10 mouse cellular contexts compared by ENCODE assay signal in genomic region chr7:113241901-113242661, GRCm38 (mm10). TPM values are rescaled to one million over a fixed set of nuclear protein-coding genes. Genes with fewer than 3 reads are reported as not detected.
DNase-seq lines count a peak whose midpoint lies in the region; ATAC-seq lines count a peak whose summit lies in the region.
"Had no signal": no experiment of that assay in that cellular context is flagged by ENCODE, and none has a peak within 500 bp of the region (broad histone marks: within the 10 kb centered on the region; RNA-seq: fewer than 3 reads in every experiment).

No protein-coding gene starts in this region.

- H3K9me3 ChIP-seq in heart, embryonic 14.5 days (ENCODE audit: control insufficient read depth, low read length) = no peaks in the 10 kb centered on the region
- H3K9me3 ChIP-seq in lung, embryonic 16.5 days (ENCODE audit: control insufficient read depth, low read length) = no peaks in the 10 kb centered on the region
- H3K9me3 ChIP-seq: embryonic facial prominence, embryonic 13.5 days; midbrain, embryonic 12.5 days had no signal

- peak overlapping the region; percentile 28 to 68 for H3K27ac ChIP-seq in heart, embryonic 14.5 days (replicated peaks in 1 of 2; ENCODE audit: control insufficient read depth in 1 of 2, insufficient read depth in 1 of 2, low read depth in 2 of 2, low read length in 2 of 2)
- peak overlapping the region; percentile 60 for H3K27ac ChIP-seq in lung, embryonic 16.5 days (ENCODE audit: low read length)
- H3K27ac ChIP-seq: embryonic facial prominence, embryonic 13.5 days; midbrain, embryonic 12.5 days had no signal

- no peaks in the 10 kb centered on the region for H3K27me3 ChIP-seq in heart, embryonic 14.5 days (ENCODE audit: control insufficient read depth, insufficient read depth, low read length)
- no peaks in the 10 kb centered on the region for H3K27me3 ChIP-seq in lung, embryonic 16.5 days (ENCODE audit: control insufficient read depth, insufficient read depth, low read depth, low read length)
- H3K27me3 ChIP-seq: embryonic facial prominence, embryonic 13.5 days; midbrain, embryonic 12.5 days had no signal

- no peak overlapping the region for H3K9ac ChIP-seq in heart, embryonic 14.5 days (ENCODE audit: low read length)
- no peak overlapping the region for H3K9ac ChIP-seq in lung, embryonic 16.5 days (ENCODE audit: low read length)
- H3K9ac ChIP-seq: embryonic facial prominence, embryonic 13.5 days; midbrain, embryonic 12.5 days had no signal

- peak; percentile 67 for DNase-seq in adrenal gland, postnatal 10 days
- no peak for DNase-seq in adrenal gland, postnatal 4 days (ENCODE audit: low spot score in 2 of 2)
- DNase-seq in spleen, postnatal 36 days (ENCODE audit: low spot score in 2 of 2) = peak; percentile 14 to 20
- no peak for DNase-seq in spleen, postnatal 4 days (ENCODE audit: low spot score in 2 of 2)
- DNase-seq in layer of hippocampus, postnatal 10 days (ENCODE audit: low spot score in 2 of 2) = no peak
- DNase-seq in T-cell, adult 2 months (ENCODE audit: low spot score) = no peak

- H3K4me2 ChIP-seq in heart, embryonic 14.5 days (ENCODE audit: low read length) = no peak overlapping the region
- H3K4me2 ChIP-seq in lung, embryonic 16.5 days (ENCODE audit: low read depth, low read length) = no peak overlapping the region
- H3K4me2 ChIP-seq: embryonic facial prominence, embryonic 13.5 days; midbrain, embryonic 12.5 days had no signal

- no peak overlapping the region for H3K4me3 ChIP-seq in heart, embryonic 14.5 days (ENCODE audit: control insufficient read depth in 1 of 2, insufficient read depth in 1 of 2, low read depth in 1 of 2, low read length in 2 of 2)
- H3K4me3 ChIP-seq in lung, embryonic 16.5 days (ENCODE audit: low read length) = no peak overlapping the region
- H3K4me3 ChIP-seq: embryonic facial prominence, embryonic 13.5 days; midbrain, embryonic 12.5 days had no signal

- no peaks in the 10 kb centered on the region for H3K36me3 ChIP-seq in heart, embryonic 14.5 days (ENCODE audit: control insufficient read depth, insufficient read depth, low read length)
- H3K36me3 ChIP-seq in lung, embryonic 16.5 days (ENCODE audit: control insufficient read depth, insufficient read depth, low read length) = no peaks in the 10 kb centered on the region
- H3K36me3 ChIP-seq: embryonic facial prominence, embryonic 13.5 days; midbrain, embryonic 12.5 days had no signal

- 66% methylated on average over 12 of the region's 12 CpGs for WGBS in heart, embryonic 14.5 days
- WGBS in lung, embryonic 16.5 days = 53% methylated on average over 12 of the region's 12 CpGs

- peaks cover 34 to 41% of the 10 kb centered on the region in 2 experiments for H3K4me1 ChIP-seq in heart, embryonic 14.5 days (ENCODE audit: control insufficient read depth in 2 of 2, insufficient read depth in 2 of 2, low read length in 2 of 2)
- peaks cover 36% of the 10 kb centered on the region for H3K4me1 ChIP-seq in lung, embryonic 16.5 days (replicated peaks; ENCODE audit: control insufficient read depth, insufficient read depth, low read length)
- H3K4me1 ChIP-seq: midbrain, embryonic 12.5 days had no signal

- ATAC-seq in heart, embryonic 14.5 days (ENCODE audit: insufficient number of reproducible peaks, insufficient read depth, low FRiP score, low read depth) = no peak
- ATAC-seq in lung, embryonic 16.5 days (ENCODE audit: low read depth) = no peak

RNA-seq across cellular contexts. Expression of gene Arntl, which starts 34.8 kb away (rescaled TPM):
- 10 to 100 TPM; 22.9 to 25.7 TPM for total RNA-seq in adrenal gland, postnatal 10 days (2021)
- 10 to 100 TPM; 27.1 to 31.5 TPM for total RNA-seq in adrenal gland, postnatal 4 days (2021)
- polyA plus RNA-seq in heart, embryonic 14.5 days (2014; fragmentation: Nextera tagmentation; extraction: Ambion mirVana) = 7.7 and 8.4 TPM in 2 replicates
- polyA plus RNA-seq in lung, embryonic 16.5 days (2015; fragmentation: Nextera tagmentation; extraction: Ambion mirVana) = 12.6 and 13.5 TPM in 2 replicates
- 10 to 100 TPM; 26.3 to 28.1 TPM for total RNA-seq in layer of hippocampus, postnatal 10 days (2021)

Comparison
In these comparisons a context has a peak if more than half of its experiments do, and no peak if none do; other contexts are left out.
1. DNase-seq: peak in adrenal gland, postnatal 10 days (single experiment) and spleen, postnatal 36 days (2 of 2); none in adrenal gland, postnatal 4 days (0 of 2), spleen, postnatal 4 days (0 of 2), layer of hippocampus, postnatal 10 days (0 of 2) and T-cell, adult 2 months (single experiment).